Mouse (Mus musculus) retina, postnatal 1 day (tissue): ENCODE measurements around the gene Sdr16c6.

Experiments
- DNase-seq: peaks from one replicate; pipeline ENCODE4 v3.0.0-alpha.2; 2012

Gene Sdr16c6

GRCm38 (mm10) chr4:4077372-4077771, at the start of gene Sdr16c6:
Gene Sdr16c6 (minus strand): TSS chr4:4077522.
- DNase-seq, result no peak

GRCm38 (mm10) chr4:4080180-4080579, 2.9 kb upstream of the Sdr16c6 start:
- DNase-seq, result no peak

DNA sequence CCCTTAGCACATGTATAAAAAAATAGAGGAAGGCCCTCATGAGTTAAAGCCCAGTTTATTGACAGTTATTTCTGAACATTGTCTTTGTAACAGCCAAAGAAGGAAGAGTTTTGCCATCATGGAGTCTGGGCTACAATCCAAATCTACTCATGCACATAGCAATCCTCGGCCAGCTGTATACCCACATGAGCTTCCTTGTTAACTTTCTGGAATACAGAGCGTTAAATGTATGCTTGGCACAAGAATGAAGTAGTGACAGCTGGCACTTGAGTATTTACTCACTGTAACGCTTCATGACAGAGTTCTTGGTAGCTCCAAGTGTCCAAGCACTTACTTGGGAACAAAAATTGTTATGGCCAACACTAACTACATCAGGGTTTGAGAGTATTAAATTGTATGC, 1.8 kb upstream of the Sdr16c6 start:
- no peak for DNase-seq

DNA sequence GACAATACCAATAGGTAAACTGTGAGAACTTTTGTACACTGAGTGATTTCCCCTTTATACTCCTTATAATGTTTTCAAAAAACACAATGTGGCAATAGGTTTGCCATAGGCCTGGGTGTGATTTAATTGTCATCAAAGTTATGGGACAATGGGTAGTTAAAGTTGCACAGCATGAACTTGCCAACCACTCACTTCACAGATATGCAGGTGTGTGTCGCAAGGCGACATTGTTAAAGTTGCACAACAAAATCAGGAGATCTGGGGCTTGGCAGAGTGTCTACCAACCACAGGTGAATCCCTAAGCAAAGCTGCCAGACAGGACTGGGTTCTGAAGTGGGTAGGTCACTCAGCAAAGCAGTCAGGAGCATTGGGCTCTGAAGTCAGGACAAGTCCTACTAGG, 1.3 kb downstream of the Sdr16c6 start:
- no peak for DNase-seq
